Mouse (Mus musculus) liver, adult 2 months (tissue): ENCODE data around the gene Arhgap1.

Experiments used
- CTCF ChIP-seq: fragments of 200-500 bp; IDR thresholded peaks from 2 replicates; pipeline ENCODE4 v1.5.1; 2011; ENCODE audit warnings: low read depth, low read length, control low read depth
- POLR2A ChIP-seq: fragments of 200-500 bp; IDR thresholded peaks from 2 replicates; pipeline ENCODE4 v1.6.1; 2011; ENCODE audit warnings: low read length, control low read depth; ENCODE audit not compliant: insufficient read depth; ENCODE audit errors: extremely low read depth

GRCm38 (mm10) chr2:91664780-91665179 lies 15.1 kb downstream of the Arhgap1 start:
- no peak for TF ChIP-seq POLR2A
- no peak for TF ChIP-seq CTCF
